Mouse (Mus musculus) lung, adult 2 months (tissue): Measurements from ENCODE around the gene Kansl3.

Experiments used
- CTCF ChIP-seq: fragments of 200-500 bp; IDR thresholded peaks from 2 replicates; pipeline ENCODE4 v1.5.1; 2011; ENCODE audit warnings: mild to moderate bottlenecking, low read length, control low read depth; ENCODE audit not compliant: insufficient read depth
- POLR2A ChIP-seq: fragments of 200-500 bp; IDR thresholded peaks from 2 replicates; pipeline ENCODE4 v1.6.1; 2011; ENCODE audit warnings: low read depth, mild to moderate bottlenecking, control low read depth, low read length, borderline replicate concordance; ENCODE audit errors: extremely low read depth

DNA sequence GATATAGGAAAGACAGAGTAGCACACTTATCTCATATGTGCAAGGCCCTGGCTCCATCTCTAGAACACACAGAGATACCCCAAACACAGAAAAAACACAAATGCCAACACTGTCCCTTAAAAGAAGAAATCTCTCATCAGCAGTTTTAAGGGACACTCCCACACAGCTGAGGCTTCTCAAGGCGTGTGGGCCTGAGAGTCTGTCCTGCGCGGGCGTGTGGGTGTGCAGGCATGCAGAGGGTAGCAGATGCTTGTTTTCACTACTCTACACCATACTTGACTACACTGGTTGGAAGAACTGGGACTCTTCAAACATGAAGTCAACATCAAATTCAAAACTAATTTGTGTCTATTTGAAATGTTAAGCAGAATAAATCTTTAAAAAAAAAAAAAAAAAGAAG lies 16.6 kb downstream of the Kansl3 start:
- no peak for TF ChIP-seq POLR2A
- TF ChIP-seq CTCF, result no peak
